Mouse (Mus musculus): ENCODE measurements around the gene Nmt1. TPM values are rescaled to one million over a fixed set of nuclear protein-coding genes. Genes with fewer than 3 reads are reported as not detected.

Nmt1 gene
- polyA plus RNA-seq, 1 experiment from 2014 or later, result 32.1 TPM

DNA sequence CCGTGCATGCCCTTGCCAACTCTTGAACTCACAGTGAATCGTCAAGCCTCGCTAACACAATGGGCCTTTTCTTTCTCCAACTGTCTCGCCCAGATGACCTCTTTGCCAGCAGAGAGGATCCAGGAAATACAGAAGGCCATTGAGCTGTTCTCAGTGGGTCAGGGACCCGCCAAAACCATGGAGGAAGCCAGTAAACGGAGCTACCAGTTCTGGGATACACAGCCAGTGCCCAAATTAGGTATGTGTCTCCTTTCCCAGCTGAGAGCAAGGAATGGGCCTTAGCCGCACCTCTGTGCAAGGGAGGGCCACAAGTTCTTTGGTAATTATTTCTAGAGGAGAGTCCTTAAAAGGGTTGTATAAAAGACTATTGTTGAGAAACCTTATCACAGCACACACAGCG lies 18.3 kb downstream of the Nmt1 start:
- ATAC-seq (ENCODE audit: low read depth), result no peak
- Histone ChIP-seq H3K9ac (ENCODE audit: low read depth, low read length) (no peak overlapping the region), H3K4me2 (ENCODE audit: low read depth, low read length) (no peak overlapping the region), H3K27me3 (ENCODE audit: control insufficient read depth, insufficient read depth, low read depth, low read length) (no peaks in the 10 kb centered on the region), H3K4me3 (ENCODE audit: low read depth, low read length) (no peak overlapping the region), H3K36me3 (ENCODE audit: control insufficient read depth, insufficient read depth) (peaks cover 39% of the 10 kb centered on the region), H3K27ac (ENCODE audit: low read length) (no peak overlapping the region), H3K9me3 (replicated peaks; ENCODE audit: control insufficient read depth, low read length) (no peaks in the 10 kb centered on the region), H3K4me1 (ENCODE audit: control insufficient read depth, low read depth, low read length) (no peaks in the 10 kb centered on the region; the same call in 1 of the 2 replicates)
- WGBS (ENCODE audit: insufficient replicate concordance), result 80% methylated on average over 8 of the region's 8 CpGs

DNA sequence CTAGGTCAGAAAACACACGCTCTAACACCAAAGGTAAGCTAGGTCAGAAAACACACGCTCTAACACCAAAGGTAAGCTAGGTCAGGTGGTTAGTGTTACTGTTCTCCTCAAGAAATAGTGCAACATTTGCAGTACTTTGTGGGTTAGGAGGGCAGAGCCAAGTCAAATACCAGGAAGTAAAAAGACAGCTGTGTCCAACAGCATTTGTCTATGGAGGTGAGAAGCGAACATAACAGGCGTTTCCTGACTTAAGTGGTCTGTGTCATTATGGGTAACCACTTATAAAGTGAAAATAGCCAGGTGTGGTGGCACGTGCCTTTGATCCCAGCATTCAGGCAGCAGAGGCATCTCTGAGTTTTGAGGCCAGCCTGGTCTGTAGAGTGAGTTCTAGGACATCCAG lies 21.6 kb downstream of the Nmt1 start:
- H3K4me3 ChIP-seq (ENCODE audit: low read depth, low read length), result no peak overlapping the region
- H3K4me2 ChIP-seq (ENCODE audit: low read depth, low read length), result no peak overlapping the region
- ATAC-seq (ENCODE audit: low read depth), result no peak
- WGBS (ENCODE audit: insufficient replicate concordance), result 80% methylated on average over 5 of the region's 5 CpGs
- no peak overlapping the region for H3K27ac ChIP-seq (ENCODE audit: low read length)
- no peaks in the 10 kb centered on the region for H3K27me3 ChIP-seq (ENCODE audit: control insufficient read depth, insufficient read depth, low read depth, low read length)
- H3K4me1 ChIP-seq (ENCODE audit: control insufficient read depth, low read depth, low read length), result no peaks in the 10 kb centered on the region; the same call in 1 of the 2 replicates
- H3K9ac ChIP-seq (ENCODE audit: low read depth, low read length), result no peak overlapping the region
- H3K9me3 ChIP-seq (replicated peaks; ENCODE audit: control insufficient read depth, low read length), result no peaks in the 10 kb centered on the region
- peaks cover 42% of the 10 kb centered on the region for H3K36me3 ChIP-seq (ENCODE audit: control insufficient read depth, insufficient read depth)

DNA sequence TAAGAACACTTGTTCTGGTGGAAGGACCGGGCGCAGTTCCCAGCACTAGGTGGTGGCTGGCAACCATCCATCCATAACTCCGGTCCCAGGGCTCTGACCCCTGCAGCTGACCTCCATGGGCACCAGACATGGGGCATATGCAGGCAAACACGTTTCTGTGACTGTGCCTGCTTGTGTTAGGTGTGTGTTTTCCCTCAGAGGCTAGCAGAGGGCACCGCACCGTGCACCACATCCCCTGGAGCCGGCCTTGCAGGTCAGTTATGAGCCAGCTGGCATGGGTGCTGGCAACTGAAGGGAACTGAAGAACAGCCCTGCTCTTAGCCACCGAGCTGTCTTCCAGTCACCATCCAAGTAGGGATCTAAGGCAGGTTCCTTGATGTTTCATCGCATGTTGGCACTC lies 22.2 kb downstream of the Nmt1 start:
- Histone ChIP-seq H3K36me3 (ENCODE audit: control insufficient read depth, insufficient read depth) (peaks cover 39% of the 10 kb centered on the region), H3K9me3 (replicated peaks; ENCODE audit: control insufficient read depth, low read length) (no peaks in the 10 kb centered on the region), H3K27me3 (ENCODE audit: control insufficient read depth, insufficient read depth, low read depth, low read length) (no peaks in the 10 kb centered on the region), H3K27ac (ENCODE audit: low read length) (no peak overlapping the region), H3K4me2 (ENCODE audit: low read depth, low read length) (no peak overlapping the region), H3K4me1 (ENCODE audit: control insufficient read depth, low read depth, low read length) (no peaks in the 10 kb centered on the region; the same call in 1 of the 2 replicates), H3K9ac (ENCODE audit: low read depth, low read length) (no peak overlapping the region), H3K4me3 (ENCODE audit: low read depth, low read length) (no peak overlapping the region)
- no peak for ATAC-seq (ENCODE audit: low read depth)
- 90% methylated on average over 9 of the region's 9 CpGs for WGBS (ENCODE audit: insufficient replicate concordance)

DNA sequence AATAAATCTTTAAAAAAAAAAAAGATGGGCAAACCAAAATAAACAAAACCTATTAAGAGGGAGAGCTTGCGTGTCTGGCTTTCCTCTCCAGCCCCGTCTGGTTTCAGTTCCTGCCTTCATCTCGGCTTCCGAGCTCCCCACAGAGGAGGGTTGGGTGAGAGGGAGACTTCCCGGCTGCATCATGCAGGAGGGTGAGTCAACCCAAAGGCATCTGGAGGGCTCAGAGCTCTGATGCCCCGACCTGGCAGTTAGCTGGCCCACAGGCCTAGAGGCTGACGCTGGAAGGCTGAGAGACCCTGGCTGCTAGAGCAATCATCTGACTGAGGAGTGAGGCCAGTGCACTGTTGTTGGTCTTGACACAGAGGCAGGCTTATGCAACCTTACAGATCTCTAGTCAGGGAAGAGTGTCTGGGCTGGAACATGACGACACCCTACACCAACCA lies 23.3 kb downstream of the Nmt1 start:
- no peak overlapping the region for H3K4me2 ChIP-seq (ENCODE audit: low read depth, low read length)
- H3K4me1 ChIP-seq (ENCODE audit: control insufficient read depth, low read depth, low read length), result no peaks in the 10 kb centered on the region; the same call in 1 of the 2 replicates
- H3K9ac ChIP-seq (ENCODE audit: low read depth, low read length), result no peak overlapping the region
- H3K36me3 ChIP-seq (ENCODE audit: control insufficient read depth, insufficient read depth), result peaks cover 37% of the 10 kb centered on the region
- ATAC-seq (ENCODE audit: low read depth), result no peak; the same call in 1 of the 2 replicates
- no peak overlapping the region for H3K27ac ChIP-seq (ENCODE audit: low read length)
- no peaks in the 10 kb centered on the region for H3K27me3 ChIP-seq (ENCODE audit: control insufficient read depth, insufficient read depth, low read depth, low read length)
- WGBS (ENCODE audit: insufficient replicate concordance), result 67% methylated on average over 8 of the region's 8 CpGs
- no peak overlapping the region for H3K4me3 ChIP-seq (ENCODE audit: low read depth, low read length)
- H3K9me3 ChIP-seq (replicated peaks; ENCODE audit: control insufficient read depth, low read length), result no peaks in the 10 kb centered on the region

DNA sequence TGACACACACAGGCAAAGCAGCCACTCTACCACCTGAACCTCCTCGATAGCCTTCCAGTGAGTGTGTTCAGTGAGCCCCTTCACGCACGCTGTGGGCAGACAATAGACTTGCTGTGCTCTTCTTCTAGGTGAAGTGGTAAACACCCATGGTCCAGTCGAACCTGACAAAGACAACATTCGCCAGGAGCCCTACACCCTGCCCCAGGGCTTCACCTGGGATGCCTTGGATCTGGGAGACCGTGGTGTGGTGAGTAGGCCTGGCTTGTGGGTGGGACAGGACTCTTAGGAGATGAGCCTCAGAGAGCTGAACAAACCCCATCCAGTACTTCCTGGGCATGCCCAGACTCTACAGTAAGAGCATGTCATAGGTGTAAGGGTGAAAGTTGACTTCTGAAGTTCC lies 24.1 kb downstream of the Nmt1 start:
- 80% methylated on average over 6 of the region's 6 CpGs for WGBS (ENCODE audit: insufficient replicate concordance)
- H3K4me2 ChIP-seq (ENCODE audit: low read depth, low read length), result no peak overlapping the region
- H3K9me3 ChIP-seq (replicated peaks; ENCODE audit: control insufficient read depth, low read length), result no peaks in the 10 kb centered on the region
- H3K36me3 ChIP-seq (ENCODE audit: control insufficient read depth, insufficient read depth), result peaks cover 40% of the 10 kb centered on the region
- H3K9ac ChIP-seq (ENCODE audit: low read depth, low read length), result no peak overlapping the region
- H3K4me1 ChIP-seq (ENCODE audit: control insufficient read depth, low read depth, low read length), result no peaks in the 10 kb centered on the region; the same call in 1 of the 2 replicates
- H3K27me3 ChIP-seq (ENCODE audit: control insufficient read depth, insufficient read depth, low read depth, low read length), result no peaks in the 10 kb centered on the region
- H3K4me3 ChIP-seq (ENCODE audit: low read depth, low read length), result no peak overlapping the region
- no peak overlapping the region for H3K27ac ChIP-seq (ENCODE audit: low read length)
- no peak for ATAC-seq (ENCODE audit: low read depth)

GRCm38 (mm10) chr11:103053191-103054076 lies 25.4 kb downstream of the Nmt1 start:
- no peak for ATAC-seq (ENCODE audit: low read depth)
- WGBS (ENCODE audit: insufficient replicate concordance), result 83% methylated on average over 18 of the region's 18 CpGs
- no peak overlapping the region for H3K4me2 ChIP-seq (ENCODE audit: low read depth, low read length)
- H3K27me3 ChIP-seq (ENCODE audit: control insufficient read depth, insufficient read depth, low read depth, low read length), result no peaks in the 10 kb centered on the region
- H3K4me3 ChIP-seq (ENCODE audit: low read depth, low read length), result no peak overlapping the region
- H3K4me1 ChIP-seq (ENCODE audit: control insufficient read depth, low read depth, low read length), result no peaks in the 10 kb centered on the region; the same call in 1 of the 2 replicates
- no peak overlapping the region for H3K9ac ChIP-seq (ENCODE audit: low read depth, low read length)
- no peak overlapping the region for H3K27ac ChIP-seq (ENCODE audit: low read length)
- peaks cover 52% of the 10 kb centered on the region for H3K36me3 ChIP-seq (ENCODE audit: control insufficient read depth, insufficient read depth)
- no peaks in the 10 kb centered on the region for H3K9me3 ChIP-seq (replicated peaks; ENCODE audit: control insufficient read depth, low read length)

GRCm38 (mm10) chr11:103054798-103055197 lies 26.8 kb downstream of the Nmt1 start:
- no peak overlapping the region for H3K27ac ChIP-seq (ENCODE audit: low read length)
- no peaks in the 10 kb centered on the region for H3K9me3 ChIP-seq (replicated peaks; ENCODE audit: control insufficient read depth, low read length)
- 38% methylated on average over 6 of the region's 6 CpGs for WGBS (ENCODE audit: insufficient replicate concordance)
- no peaks in the 10 kb centered on the region; the same call in 1 of the 2 replicates for H3K4me1 ChIP-seq (ENCODE audit: control insufficient read depth, low read depth, low read length)
- H3K27me3 ChIP-seq (ENCODE audit: control insufficient read depth, insufficient read depth, low read depth, low read length), result no peaks in the 10 kb centered on the region
- no peak overlapping the region for H3K4me3 ChIP-seq (ENCODE audit: low read depth, low read length)
- no peak overlapping the region for H3K4me2 ChIP-seq (ENCODE audit: low read depth, low read length)
- H3K36me3 ChIP-seq (ENCODE audit: control insufficient read depth, insufficient read depth), result peaks cover 62% of the 10 kb centered on the region
- no peak overlapping the region for H3K9ac ChIP-seq (ENCODE audit: low read depth, low read length)
- no peak for ATAC-seq (ENCODE audit: low read depth)

DNA sequence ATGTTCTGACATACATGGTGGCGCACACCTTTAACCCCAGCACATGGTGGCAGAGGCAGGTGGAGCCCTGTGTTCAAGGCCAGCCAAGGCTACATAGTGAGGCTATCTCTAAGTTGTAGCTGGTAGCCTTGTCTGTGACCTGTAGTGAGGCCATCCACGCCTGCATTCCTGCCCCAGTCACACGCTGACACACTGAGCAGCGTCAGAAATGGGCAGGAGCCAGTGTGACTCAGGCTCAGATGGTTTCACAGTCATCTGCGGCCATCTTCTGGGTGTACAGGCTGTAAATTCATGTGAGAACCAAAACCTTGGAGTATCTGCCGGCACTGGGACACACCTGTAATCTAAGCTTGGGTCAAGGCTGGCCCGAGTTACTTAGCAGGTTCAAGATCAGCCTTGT lies 28.6 kb downstream of the Nmt1 start:
- Histone ChIP-seq H3K4me2 (ENCODE audit: low read depth, low read length) (no peak overlapping the region), H3K4me1 (ENCODE audit: control insufficient read depth, low read depth, low read length) (no peaks in the 10 kb centered on the region), H3K9me3 (replicated peaks; ENCODE audit: control insufficient read depth, low read length) (no peaks in the 10 kb centered on the region), H3K27ac (ENCODE audit: low read length) (no peak overlapping the region), H3K27me3 (ENCODE audit: control insufficient read depth, insufficient read depth, low read depth, low read length) (no peaks in the 10 kb centered on the region), H3K4me3 (ENCODE audit: low read depth, low read length) (no peak overlapping the region), H3K36me3 (ENCODE audit: control insufficient read depth, insufficient read depth) (peaks cover 63% of the 10 kb centered on the region), H3K9ac (ENCODE audit: low read depth, low read length) (no peak overlapping the region)
- no peak for ATAC-seq (ENCODE audit: low read depth)
- 88% methylated on average over 7 of the region's 7 CpGs for WGBS (ENCODE audit: insufficient replicate concordance)

DNA sequence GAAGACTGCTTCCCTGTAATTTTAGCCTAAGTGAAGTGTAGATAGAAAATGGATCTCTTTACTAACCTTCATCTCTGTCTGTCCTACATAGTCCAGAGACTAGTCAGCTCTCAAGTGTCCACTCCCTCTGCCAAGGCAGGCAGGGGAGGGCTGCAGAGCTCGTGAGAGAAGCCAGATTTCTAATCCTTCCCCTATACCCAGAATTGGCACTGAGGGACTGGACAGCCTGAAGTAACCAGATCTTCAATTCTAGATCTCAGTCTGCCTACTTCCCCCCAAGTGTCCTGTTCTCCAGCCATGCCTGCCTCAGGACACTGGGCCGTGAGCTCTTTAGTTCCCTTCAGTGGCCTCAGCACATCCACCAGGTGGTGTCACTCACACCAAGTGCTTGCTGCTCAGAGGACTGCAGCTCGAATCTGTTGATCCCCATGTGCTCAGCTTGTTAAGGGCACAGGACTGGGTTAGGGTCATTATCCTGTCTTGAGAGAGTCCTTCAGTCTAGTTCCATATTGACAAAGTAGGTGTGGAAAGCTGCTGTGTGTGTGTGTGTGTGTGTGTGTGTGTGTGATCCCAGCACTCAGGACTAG lies 30.6 kb downstream of the Nmt1 start:
- H3K36me3 ChIP-seq (ENCODE audit: control insufficient read depth, insufficient read depth), result peaks cover 63% of the 10 kb centered on the region
- no peaks in the 10 kb centered on the region for H3K27me3 ChIP-seq (ENCODE audit: control insufficient read depth, insufficient read depth, low read depth, low read length)
- no peaks in the 10 kb centered on the region for H3K4me1 ChIP-seq (ENCODE audit: control insufficient read depth, low read depth, low read length)
- no peak overlapping the region for H3K4me2 ChIP-seq (ENCODE audit: low read depth, low read length)
- H3K9me3 ChIP-seq (replicated peaks; ENCODE audit: control insufficient read depth, low read length), result no peaks in the 10 kb centered on the region
- no peak for ATAC-seq (ENCODE audit: low read depth)
- WGBS (ENCODE audit: insufficient replicate concordance), result 61% methylated on average over 3 of the region's 3 CpGs
- no peak overlapping the region for H3K9ac ChIP-seq (ENCODE audit: low read depth, low read length)
- no peak overlapping the region for H3K27ac ChIP-seq (ENCODE audit: low read length)
- H3K4me3 ChIP-seq (ENCODE audit: low read depth, low read length), result no peak overlapping the region
